Mouse (Mus musculus) liver, adult 2 months (tissue): ENCODE results near the gene Itga3.

Source experiments
- CTCF ChIP-seq: fragments of 200-500 bp; IDR thresholded peaks from 2 replicates; pipeline ENCODE4 v1.5.1; 2011; ENCODE audit warnings: low read depth, low read length, control low read depth
- POLR2A ChIP-seq: fragments of 200-500 bp; IDR thresholded peaks from 2 replicates; pipeline ENCODE4 v1.6.1; 2011; ENCODE audit warnings: low read length, control low read depth; ENCODE audit not compliant: insufficient read depth; ENCODE audit errors: extremely low read depth

DNA sequence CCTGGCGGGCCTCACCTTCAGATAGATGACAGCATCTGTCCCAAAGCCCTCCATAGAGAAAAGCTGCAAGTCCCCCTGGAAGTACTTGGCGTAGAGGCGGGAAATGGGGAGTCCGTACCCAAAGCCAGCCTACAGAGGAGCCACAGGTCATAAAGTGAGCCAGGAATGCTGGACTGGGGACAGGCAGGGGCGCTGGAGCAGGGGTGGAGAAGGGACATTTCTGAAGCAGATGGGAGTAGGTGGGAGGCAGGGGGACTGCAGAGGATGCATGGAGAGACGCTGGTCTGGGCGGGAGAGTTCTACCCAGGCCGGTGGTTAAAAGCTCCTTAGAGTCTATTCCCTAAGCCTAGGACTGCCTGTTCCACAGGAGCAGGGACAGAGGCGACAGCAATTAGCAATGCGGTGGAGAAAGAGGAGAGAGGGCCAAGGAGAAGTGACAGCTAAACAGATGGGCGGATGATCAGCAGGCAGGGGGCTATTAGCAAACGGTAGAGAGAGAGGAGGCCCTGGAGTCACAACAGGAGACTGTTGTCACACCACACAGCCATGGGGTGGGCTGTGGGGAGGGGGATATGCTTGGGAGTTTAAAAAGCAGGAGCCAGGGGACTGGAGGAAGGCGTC lies 48.6 kb downstream of the Itga3 start:
- TF ChIP-seq CTCF (no peak), POLR2A (no peak)
